Mouse (Mus musculus): ENCODE measurements around the gene Ccnk.

Ccnk gene

DNA sequence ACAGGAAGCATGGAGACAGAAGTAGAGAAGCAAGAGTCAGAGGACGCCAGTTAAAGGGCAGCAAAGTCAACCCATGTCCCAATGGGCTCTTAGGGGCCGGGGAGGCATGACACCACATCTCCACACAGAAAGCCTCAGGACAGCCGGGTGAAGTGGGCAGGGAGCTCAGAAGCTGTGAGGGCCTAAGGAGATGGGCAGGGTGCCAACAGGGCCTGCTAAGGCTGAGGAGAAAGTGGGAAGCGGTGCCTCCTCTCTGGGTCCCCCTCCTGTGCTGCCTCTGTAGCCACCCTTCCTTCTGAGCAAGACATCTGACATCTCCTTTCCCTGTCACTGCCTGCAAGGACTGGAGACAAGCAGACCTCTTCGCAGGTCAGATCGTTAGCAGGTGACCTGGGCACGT is 46.4 kb downstream of the Ccnk start:
- DNase-seq = peak in 1 of 2 experiments; percentile 71

DNA sequence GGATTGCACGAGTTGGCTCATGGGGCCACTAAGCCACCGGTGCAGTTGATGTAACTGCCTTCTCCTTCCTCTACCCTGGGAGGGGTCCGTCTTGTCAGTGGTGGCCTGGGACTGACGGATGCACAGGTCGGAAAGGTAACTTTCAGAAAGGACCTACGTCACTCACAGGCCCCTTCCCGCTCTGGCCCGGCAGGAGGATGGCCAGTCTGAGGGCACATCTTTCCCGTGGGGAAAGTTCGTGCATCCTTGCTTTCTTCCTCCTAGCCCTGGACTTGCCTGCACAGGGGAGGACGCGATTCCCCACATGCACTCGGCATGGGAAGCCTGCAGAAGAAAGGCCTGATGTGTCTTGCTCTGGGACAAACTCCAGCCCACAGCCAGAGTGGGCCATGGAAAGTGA is 46.8 kb downstream of the Ccnk start:
- no peak for DNase-seq

DNA sequence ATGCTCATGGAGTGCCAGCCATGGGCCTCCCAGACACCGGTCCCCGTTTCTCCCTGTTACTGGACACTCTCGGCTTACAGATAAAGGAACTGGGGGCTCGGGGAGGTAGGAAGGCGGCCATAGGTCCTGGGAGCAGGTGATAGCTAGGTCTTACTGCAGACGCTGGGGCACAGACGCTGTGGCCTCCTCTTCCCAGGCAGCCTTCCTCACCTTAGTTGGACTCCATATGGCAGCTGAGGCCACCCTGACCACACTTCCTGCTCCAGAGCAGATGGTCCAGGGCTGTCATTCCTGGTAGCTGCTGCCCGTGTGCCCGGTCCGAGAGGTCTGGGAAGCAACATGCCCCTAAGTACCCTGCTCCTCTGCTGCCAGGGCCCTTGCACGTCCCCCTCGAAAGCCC is 47.6 kb downstream of the Ccnk start:
- peak in 1 of 2 experiments; percentile 67 for DNase-seq

DNA sequence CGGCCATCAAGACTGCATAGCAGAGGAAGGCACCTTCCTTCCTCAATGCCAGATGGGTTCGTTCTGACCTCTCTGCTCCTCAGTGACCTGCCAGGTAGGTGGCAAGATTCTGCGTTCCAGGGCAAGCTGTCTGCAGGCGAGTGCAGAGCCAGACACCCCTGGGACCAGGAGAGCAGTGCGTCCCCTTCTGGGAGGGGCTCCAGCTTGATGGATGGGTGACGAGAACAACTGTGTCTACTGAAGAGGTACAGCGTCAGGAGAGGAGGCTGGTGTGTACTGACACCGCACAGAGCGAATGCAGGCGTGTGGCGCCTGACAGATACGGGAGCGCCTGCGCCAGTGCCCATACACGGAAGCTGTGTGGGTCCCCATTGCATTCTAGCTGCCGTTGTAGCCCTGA is 48.1 kb downstream of the Ccnk start:
- DNase-seq = no peak

DNA sequence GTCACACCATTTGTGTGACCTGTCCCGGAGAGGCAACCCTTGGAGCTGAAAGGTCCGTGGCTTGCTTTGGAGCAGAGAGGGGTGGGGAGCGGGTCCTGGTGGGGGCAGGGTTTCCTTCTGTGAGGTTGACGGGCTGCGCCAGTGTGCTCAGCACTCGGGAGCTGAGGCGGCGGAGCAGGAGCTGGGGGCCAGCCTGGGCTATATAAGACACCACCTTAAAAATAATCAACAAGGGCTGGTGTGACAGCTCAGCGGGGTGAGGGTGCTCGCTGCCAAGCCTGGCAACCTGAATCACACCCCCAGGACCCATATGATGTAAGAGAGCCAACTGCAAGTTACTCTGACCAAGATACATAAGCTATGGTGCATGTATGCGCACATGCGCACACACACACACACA is 50.7 kb downstream of the Ccnk start:
- no peak for DNase-seq

DNA sequence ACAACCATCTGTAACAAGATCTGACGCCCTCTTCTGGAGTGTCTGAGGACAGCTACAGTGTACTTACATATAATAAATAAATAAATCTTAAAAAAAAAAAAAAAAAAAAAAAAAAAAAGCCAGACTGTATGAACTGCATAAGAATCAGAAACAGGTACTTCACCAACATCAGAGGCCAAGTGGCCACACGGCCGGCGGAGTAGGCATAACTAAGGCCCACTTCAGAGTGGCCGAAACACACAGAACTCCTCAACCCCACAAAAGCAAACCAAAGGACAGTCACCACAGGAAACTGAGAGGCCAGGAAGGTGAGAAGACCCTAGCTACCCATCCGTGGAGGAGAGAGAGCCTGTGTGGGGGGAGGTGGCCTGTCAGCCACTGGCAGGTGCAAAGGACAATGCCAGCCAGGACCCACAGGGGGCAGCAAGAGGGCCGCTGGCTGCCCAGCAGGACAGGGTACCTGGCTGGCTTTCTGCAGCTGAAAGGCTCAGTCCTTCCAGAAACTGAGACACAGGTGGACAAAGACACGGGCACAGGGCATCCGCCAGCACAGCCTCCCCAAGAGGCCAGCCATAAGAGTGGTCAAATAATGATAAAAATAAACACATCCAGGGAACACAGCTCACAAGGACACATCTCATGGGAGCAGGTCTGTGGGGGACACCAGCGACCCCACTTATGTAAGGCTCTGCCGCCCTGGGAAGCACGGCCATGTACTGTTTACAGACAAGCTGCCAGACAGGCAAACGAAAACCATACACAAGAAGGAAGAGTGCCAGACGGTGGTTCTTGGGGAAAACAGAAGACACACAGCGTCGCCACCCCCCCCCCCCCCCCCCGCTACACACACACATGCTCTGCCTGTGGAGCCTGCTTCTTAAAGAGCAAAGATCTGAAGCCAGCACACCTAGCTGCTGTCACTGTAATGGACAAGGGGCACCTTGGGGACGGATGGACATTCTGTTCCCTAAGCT is 51.7 kb downstream of the Ccnk start:
- peak; percentile 79 to 86 for DNase-seq

DNA sequence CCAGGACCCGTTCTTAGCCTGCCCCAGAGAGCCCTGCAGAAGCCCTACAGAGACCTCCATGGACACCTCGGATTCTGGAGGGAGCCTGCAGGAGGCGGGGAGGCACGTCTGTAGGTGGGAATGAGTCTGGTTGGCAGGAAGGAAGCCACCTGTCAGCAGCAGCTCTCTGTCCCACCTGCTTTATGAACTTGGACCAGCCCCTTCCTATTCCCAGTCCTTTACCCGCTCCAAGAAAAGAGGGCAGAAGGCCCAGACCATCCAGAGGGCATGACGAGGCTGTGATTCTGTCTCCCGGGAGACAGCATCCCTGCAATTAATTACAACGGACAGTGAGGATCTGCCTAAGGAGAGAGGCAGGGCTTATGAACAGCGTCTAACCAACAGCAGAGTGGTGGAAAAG is 52.5 kb downstream of the Ccnk start:
- DNase-seq = peak; percentile 59 to 65

DNA sequence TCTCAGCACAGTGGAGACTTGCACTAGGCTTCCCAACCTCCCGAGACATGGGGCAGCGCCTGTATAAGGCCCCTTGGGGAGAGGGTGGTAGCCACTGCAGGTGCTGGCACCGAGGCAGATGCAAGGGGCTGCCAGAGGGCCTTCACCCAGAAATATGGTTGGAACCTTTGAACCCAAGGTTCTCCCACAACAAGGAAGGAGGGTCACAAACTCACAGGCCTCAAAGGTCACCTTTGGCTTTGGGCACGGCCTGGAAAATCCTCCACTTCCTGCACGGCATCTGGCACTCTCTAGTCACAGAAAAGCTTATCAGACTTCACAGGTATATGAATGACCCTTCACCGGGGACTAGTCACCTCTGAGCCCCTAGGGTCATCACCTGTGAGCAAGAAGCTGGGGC is 54.4 kb downstream of the Ccnk start:
- DNase-seq = no peak

DNA sequence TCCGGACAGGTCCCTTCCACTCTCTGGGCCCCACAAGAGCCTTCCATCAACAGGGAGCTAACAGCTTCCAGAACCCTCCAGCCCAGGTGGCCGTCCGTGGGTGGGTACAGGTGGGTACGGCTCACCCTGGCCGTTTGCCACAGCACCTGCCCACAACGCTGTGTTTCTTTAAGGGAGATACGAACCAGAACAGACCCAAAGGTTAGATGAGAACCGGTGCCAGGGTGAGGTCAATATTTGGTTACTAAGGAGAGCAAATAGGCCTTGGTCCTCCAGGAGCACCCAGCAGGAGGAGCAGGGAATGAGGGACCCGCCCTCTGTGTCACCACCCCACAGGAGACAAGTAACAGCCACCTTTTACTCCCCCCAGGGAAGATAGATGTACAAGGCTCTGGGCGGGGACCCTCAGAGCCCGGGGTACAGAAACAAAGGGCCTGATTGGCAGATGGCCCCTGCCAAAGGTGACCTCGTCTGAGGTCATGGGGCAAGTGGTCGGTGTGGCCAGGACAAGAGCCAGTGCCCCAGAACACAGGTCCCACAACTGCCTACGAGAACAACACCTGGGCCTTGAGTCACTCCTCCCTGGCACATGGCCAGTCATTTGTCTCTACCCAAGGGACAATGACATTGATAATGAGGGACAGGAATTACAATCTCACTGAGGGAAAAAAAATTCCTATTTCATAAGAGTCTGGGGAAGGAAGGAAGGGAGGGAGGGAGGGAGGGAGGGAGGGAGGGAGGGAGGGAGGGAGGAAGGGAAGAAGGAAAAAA is 55.6 kb downstream of the Ccnk start:
- DNase-seq = no peak

DNA sequence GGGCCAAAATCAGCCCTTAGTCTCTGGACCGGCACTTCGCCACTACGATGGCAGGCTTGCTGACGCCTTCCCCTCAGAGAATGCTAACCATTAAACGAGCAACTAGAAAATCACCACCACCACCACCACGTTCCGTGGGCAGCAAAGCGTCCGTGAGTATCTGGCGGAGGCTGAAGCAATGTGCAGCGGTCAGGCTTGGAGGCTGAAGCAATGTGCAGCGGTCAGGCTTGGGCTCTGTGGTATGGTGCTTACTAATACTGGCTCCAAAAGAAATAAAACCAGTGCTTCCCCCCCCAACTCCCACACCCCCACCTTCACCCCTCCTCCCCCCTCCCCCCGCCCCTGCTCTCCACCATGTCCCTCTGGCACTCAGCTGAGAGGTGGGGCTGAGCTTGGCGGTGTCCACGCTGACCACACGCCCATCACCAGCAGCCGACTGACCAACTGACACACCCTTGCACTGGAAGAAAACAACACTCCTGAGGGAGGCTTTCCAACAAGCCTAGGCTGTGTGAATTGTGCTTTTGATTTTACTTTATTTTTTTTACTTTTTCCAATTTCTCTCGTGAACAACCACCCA is 56.7 kb downstream of the Ccnk start:
- no peak for DNase-seq

DNA sequence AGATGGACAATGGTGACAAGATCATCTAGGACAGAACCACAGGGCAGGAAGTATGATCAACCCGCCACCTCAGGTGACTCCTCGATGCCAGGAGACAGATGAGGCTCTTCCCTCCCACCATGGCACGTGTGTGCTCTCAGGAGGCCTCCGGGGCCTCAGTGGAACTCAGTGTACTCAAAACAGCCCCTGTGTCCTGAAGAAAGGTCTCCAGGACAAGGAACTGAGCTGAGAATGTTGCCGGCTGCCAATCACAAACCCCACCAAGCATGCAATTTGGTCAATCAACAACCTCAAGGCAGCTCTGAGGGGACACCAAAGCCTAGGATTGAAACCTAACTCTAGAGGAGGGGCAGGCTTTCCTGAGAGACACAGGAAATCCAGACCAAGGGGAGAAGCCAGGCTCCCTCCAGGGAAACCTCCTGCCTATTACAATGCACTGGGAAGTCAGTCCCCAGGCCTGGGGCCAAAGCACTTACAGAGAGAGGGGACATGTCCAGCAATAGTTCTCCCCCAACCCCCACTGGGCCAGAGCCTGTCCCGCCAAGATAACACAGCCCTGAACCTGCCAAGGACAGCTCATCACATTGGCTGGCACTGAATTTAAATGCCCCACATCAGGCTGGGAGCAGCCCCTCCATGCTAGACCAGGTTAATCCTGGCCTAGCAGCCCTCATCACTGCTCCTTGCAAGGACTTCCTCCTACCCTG is 58.1 kb downstream of the Ccnk start:
- no peak for DNase-seq

DNA sequence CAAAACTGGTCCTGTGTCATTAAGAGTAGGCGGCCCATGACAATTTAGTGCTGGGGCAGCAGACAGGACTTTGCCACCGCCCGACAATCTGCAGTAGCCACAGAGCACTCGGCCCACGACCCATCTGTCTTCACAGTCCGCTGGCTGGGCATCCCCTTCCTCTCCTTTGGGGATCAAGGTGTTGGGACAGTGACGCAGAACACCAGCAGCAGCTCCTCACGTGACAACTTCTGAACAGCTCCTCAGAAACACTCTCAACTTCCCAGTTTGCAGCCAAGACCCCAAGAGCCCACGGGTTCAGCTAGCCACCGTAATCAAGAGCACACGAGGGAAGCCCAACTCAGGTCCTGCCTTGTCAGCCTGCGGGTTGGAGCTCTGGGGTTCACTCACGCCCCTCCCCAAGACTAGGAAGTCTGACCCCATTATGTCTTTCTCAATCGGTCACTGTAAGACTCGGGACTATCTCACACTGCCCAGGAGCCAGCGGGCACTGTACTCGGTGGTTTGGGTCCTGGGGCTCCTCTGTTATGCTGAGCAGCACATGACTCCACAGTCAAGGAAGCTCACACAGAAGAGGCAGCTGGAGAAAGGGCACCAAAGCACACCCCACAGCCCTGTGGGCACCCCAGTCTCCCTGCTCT is 59.1 kb downstream of the Ccnk start:
- DNase-seq = no peak

DNA sequence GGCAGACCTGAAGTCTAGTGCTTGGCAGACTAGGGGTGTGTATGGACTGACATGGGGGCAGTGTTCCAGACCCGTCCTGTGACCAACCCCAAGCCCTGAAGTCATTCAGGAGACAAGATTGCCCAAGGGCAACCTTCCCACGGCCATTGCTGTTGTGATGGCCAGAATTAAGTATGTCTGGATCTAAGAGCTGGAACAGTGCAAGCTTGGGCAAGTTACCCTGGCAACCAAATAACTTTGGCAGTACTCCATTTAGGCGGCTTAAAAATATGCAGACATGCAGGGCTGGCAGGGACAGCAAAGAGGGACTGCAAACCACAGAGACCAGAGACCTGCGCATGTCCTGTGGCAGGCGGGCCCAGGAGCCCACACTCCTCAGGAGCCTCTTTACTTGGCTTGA is 60.1 kb downstream of the Ccnk start:
- peak; percentile 80 to 90 for DNase-seq

DNA sequence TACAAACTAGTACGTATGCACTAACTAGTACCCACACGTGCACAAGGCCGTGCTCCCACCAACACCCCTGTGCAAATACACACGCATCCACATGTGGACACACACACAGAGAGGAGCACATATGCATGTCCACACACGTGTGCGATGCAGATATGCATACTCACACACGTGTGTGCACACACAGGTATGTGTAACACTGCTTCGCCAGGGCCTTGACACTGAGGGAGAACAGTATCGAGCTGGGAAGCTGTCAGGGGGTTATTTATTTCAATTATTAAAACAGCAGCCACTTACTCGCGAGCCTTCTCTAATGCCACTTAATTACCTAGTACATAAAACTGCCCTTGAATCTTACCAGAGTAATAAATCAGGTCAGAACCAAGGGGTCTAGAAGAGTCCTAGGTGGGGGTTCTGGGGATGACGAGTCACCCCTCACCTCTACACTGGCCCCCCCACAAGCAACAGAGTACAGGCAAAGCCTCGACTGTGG is 61.1 kb downstream of the Ccnk start:
- no peak for DNase-seq

DNA sequence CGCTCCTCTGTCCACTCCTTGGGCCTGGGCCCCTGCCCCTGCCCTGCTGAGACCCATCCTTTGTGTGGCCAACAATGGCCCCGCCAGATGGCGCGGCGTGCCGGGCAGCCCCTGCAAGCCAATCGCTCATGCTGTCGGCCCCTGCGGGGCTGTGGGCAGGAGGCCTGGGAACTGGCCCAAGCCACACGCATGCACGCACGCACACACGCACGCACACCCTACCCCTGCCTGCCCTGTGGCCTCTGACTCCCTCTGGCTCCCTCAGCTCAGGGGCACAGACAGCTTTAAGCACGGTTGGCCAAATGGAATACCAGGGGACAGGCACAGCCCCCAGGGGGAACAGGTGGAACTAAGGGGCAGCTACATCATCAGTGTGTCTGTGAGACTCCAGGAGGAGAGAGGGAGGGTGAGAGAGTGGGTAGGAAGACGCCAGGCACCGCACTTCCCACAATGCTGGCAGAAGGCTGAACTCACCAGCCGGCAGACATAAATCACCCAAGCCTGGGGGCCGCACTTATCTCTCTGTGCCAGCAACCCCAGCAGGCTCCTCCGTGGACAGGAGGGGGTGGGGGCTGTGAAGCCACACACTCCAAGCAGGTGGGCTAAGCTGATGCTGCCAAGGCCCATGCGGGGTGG is 61.7 kb downstream of the Ccnk start:
- peak; percentile 66 to 83 for DNase-seq

DNA sequence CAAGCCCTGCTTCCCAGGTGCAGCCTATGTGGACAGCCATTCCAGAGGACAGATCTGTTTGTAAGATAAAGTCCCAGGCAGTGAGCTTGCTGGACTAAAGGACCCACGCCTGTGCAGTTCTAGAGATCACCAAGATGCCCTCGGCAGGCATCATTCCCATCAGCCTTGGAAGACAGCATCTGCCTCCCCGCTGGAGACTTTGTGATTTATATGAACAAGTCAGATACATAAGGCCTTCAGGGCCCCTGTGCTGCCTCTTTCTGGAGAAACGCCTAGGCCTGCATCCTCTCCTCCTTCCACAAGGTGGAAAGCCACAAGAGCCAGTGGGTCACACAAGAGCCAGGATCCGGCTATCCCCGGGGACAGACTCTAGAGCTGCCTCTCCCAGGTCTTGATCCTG is 62.2 kb downstream of the Ccnk start:
- DNase-seq = no peak

DNA sequence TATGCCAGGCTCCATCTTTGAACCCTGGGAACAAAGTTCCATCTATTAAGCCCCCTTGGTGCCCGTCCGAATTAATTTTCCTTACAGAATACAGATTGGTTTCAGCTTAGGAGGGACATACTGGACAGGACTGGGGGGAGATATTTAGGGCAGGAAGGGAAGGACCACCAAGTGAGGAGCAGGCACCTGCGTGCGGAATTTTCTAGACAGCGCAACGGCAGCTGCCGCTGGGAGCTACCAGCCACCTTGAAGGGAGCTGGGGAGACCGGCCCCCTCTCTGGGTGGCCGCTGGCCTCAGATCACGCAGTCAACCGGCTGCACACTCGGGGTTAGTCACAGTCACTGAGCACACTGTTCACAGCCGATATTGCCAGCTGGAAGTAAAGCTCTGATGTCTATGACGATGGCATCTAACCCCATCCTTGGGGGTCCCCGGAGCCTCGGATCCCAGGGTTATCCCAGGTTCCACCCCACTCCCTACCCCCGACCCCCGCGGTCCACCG is 62.9 kb downstream of the Ccnk start:
- DNase-seq = no peak

DNA sequence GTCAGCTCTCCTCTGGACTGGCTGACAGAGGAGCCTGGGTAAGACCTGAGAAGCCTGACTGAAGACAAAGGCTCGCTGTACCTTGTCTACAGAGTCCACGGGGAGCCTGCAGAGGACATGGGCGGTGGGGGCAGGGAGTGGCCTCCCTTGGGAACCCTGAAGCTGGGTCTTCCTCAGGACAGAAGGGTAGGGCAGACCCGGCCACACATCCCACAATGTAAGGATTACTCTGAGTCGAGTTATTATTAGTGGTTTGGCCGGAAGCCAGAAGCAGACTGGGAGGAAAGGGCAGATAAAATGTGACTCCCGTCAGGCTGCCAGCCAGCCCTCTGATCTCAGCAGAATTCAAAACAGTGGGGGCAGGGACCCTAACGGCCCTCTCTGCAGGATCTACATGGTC is 65.4 kb downstream of the Ccnk start:
- peak; percentile 80 to 85 for DNase-seq

DNA sequence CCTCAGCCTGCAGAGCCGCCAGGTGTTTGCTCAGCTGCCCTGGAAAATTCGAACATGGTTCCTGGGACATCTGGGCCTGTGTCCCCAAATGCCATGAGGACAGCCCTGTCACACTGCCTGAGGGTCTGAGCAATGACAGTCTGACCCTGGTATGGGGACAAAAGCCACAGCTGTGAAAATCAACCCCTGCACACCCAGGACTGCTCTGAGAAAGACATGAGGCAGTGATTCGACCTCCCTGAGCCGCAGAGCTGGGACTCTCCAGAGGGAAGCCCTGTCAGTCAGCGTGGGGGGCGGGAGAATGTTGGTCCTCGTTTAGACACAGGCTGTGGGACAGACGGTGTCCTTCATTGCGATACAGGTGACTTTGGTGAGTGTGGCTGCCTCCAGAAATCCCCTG is 66.2 kb downstream of the Ccnk start:
- DNase-seq = no peak

DNA sequence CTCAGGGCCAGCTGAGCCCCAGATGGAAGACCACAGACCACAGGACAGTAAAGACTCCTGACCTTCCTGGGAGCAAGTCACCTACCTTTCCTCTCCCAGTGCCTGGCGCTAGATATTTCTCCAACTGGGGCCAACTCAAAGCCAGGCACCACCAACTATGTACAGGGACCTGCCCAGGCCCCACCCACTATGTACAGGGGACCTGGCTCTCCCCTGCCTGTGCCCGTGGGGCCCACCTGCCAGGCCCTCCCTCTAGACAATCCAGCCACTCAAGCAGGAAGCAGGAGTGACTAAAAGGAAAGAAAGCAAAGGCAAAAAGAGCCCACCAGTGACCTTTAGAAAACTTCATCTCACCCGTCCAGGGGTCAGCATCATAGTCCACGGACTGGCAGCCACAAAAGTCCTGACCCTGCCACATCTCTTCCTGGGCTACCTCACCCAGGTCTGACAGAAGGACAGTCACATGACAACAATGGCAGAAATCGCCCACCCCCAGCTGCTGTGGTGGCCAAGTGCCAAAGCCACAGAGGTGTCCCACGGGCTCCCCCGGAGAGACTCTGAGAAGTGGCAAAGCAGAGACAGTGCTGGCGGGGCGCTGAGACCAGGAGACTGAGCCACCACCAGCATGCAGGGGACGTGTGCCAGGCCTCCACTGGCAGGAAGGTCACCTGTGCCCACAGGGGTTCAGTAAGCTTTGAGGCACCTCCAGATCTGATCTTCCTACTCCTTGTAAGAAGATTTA is 67.6 kb downstream of the Ccnk start:
- DNase-seq = peak; percentile 59 to 61

DNA sequence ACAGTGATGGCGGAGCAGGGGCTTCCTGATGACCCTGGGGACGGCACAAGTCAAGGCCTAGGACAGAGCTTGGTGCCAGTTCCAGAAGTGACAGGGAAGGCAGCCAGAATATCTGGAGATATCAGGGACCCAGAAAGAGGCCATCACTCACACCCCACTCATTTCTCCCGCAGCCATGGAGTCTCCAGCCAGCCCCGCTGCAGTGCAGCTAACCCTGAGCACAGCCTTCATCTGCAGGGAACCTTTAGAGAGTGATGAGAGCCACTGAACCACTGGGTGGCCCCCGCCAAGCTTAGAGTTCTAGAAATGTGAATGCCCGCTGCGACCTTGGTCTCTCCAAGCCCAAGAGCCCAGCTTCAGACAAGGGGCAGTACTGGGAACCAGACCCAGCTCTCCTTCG is 69.6 kb downstream of the Ccnk start:
- DNase-seq = no peak

All from cerebellum, postnatal 14 days (tissue).